In genomic region chr7:115865979-115866697, GRCm38 (mm10) we compare ENCODE assay signal across 8 mouse cellular contexts.
DNase-seq lines count a peak whose midpoint lies in the region; ATAC-seq lines count a peak whose summit lies in the region.

No protein-coding gene starts in this region.

- peak; percentile 1 for DNase-seq in left cerebral cortex, adult 11 months (ENCODE audit: low spot score)
- no peak for DNase-seq in left cerebral cortex, postnatal 10 days (ENCODE audit: extremely low spot score in 1 of 2, low spot score in 2 of 2)
- peak; percentile 49 for DNase-seq in embryo, embryonic 10 days (ENCODE audit: low spot score)
- no peak for DNase-seq in B cell, adult 2 months
- no peak for DNase-seq in kidney, postnatal 4 days
- no peak for DNase-seq in gastrocnemius, postnatal 36 days

- no peak overlapping the region for H3K4me3 ChIP-seq in hindbrain, embryonic 13.5 days
- H3K4me3 ChIP-seq in midbrain, embryonic 16.5 days (ENCODE audit: low read depth, low read length), result no peak overlapping the region

- no peak overlapping the region for H3K9ac ChIP-seq in hindbrain, embryonic 13.5 days
- no peak overlapping the region for H3K9ac ChIP-seq in midbrain, embryonic 16.5 days (ENCODE audit: low read depth, low read length)

- H3K9me3 ChIP-seq in hindbrain, embryonic 13.5 days, result no peaks in the 10 kb centered on the region
- H3K9me3 ChIP-seq in midbrain, embryonic 16.5 days (replicated peaks; ENCODE audit: control insufficient read depth, low read length, poor library complexity, severe bottlenecking), result no peaks in the 10 kb centered on the region

- peak overlapping the region; percentile 4; the same call in 1 of the 2 replicates for H3K4me2 ChIP-seq in hindbrain, embryonic 13.5 days
- H3K4me2 ChIP-seq in midbrain, embryonic 16.5 days (ENCODE audit: low read length), result no peak overlapping the region

- H3K27me3 ChIP-seq in hindbrain, embryonic 13.5 days, result no peaks in the 10 kb centered on the region
- H3K27me3 ChIP-seq in midbrain, embryonic 16.5 days (ENCODE audit: control insufficient read depth, insufficient read depth, low read depth, low read length), result no peaks in the 10 kb centered on the region

- no peak overlapping the region for H3K27ac ChIP-seq in hindbrain, embryonic 13.5 days
- no peak overlapping the region for H3K27ac ChIP-seq in midbrain, embryonic 16.5 days (ENCODE audit: low read length)

- WGBS in hindbrain, embryonic 13.5 days, result 9% methylated on average over 9 of the region's 9 CpGs
- 10% methylated on average over 9 of the region's 9 CpGs for WGBS in midbrain, embryonic 16.5 days

- no peaks in the 10 kb centered on the region for H3K36me3 ChIP-seq in hindbrain, embryonic 13.5 days
- H3K36me3 ChIP-seq in midbrain, embryonic 16.5 days (ENCODE audit: control insufficient read depth, insufficient read depth, low read length), result no peaks in the 10 kb centered on the region

- H3K4me1 ChIP-seq in hindbrain, embryonic 13.5 days (replicated peaks), result peaks cover 35% of the 10 kb centered on the region
- H3K4me1 ChIP-seq in midbrain, embryonic 16.5 days (ENCODE audit: control insufficient read depth, insufficient read depth, low read length), result peaks cover 21% of the 10 kb centered on the region

- ATAC-seq in hindbrain, embryonic 13.5 days (ENCODE audit: low FRiP score), result no peak
- peak; percentile 39; the same call in 1 of the 2 replicates for ATAC-seq in midbrain, embryonic 16.5 days

- intact Hi-C loops in left cerebral cortex, postnatal 10 days (cut with DNase I), result no loop called here
- intact Hi-C loops in gastrocnemius, postnatal 36 days (cut with DNase I), result no loop called here

Comparison
In these comparisons a context has a peak if more than half of its experiments do, and no peak if none do; other contexts are left out.
1. DNase-seq: peak in left cerebral cortex, adult 11 months (single experiment) and embryo, embryonic 10 days (single experiment); none in left cerebral cortex, postnatal 10 days (0 of 2), B cell, adult 2 months (0 of 2), kidney, postnatal 4 days (0 of 2) and gastrocnemius, postnatal 36 days (0 of 2).